ENCODE assay signal across 8 mouse cellular contexts in genomic region chr4:83486117-83486901, GRCm38 (mm10). TPM values are rescaled to one million over a fixed set of nuclear protein-coding genes. Genes with fewer than 3 reads are reported as not detected.
DNase-seq lines count a peak whose midpoint lies in the region; ATAC-seq lines count a peak whose summit lies in the region.

Psip1 (minus strand) TSS chr4:83486459.

- intact Hi-C loops in gastrocnemius, postnatal 14 days (cut with DNase I; ENCODE audit: low total_unique reads), result no loop called here
- intact Hi-C loops in left cerebral cortex, postnatal 10 days (cut with DNase I), result loop anchor here (5.0 kb wide), 1 partner anchor 81 kb away; no protein-coding TSS in a partner anchor

- peak; percentile 82 for ATAC-seq in inflammation-experienced regulatory T-cells, adult 6 months
- ATAC-seq in megakaryocyte-erythroid progenitor cell, adult 5-6 weeks (replicated peaks; ENCODE audit: low FRiP score, low TSS enrichment, poor library complexity, severe bottlenecking), result peak; percentile 90

- DNase-seq in adipocyte (ENCODE audit: low spot score), result peak; percentile 73
- DNase-seq in embryo, embryonic 10 days (ENCODE audit: low spot score), result peak; percentile 89
- peak; percentile 87 for DNase-seq in gastrocnemius, postnatal 14 days
- DNase-seq in left cerebral cortex, postnatal 10 days (ENCODE audit: extremely low spot score in 1 of 2, low spot score in 2 of 2), result peak; percentile 82 to 91
- DNase-seq in right cerebral cortex, postnatal 25 days, result peak; percentile 87
- peak; percentile 78 to 87 for DNase-seq in urinary bladder, postnatal 4 days (ENCODE audit: low spot score in 2 of 2)

RNA-seq across cellular contexts. Expression of gene Psip1, which starts in this region (rescaled TPM):
- 10 to 100 TPM; 18.7 to 22.9 TPM for total RNA-seq in gastrocnemius, postnatal 14 days (2021)
- polyA plus RNA-seq in inflammation-experienced regulatory T-cells, adult 6 months (2017; shearing (Covaris generic)), result 10 to 100 TPM; 64.5 to 71.5 (median 67.4) TPM
- 100 to 1,000 TPM; 218 to 224 TPM for total RNA-seq in left cerebral cortex, postnatal 10 days (2021)
- total RNA-seq in megakaryocyte-erythroid progenitor cell, adult 5-6 weeks (2014; fragmentation: Nextera tagmentation), result 189 and 197 TPM in 2 replicates
- total RNA-seq in megakaryocyte-erythroid progenitor cell, adult 5-6 weeks (2017), result 355 and 428 TPM in 2 replicates

Comparison
In these comparisons a context has a peak if more than half of its experiments do, and no peak if none do; other contexts are left out.
1. Peak in every context shown above with its lines: DNase-seq and ATAC-seq.
2. RNA of gene Psip1 (total RNA-seq): 189 to 428 TPM in megakaryocyte-erythroid progenitor cell, adult 5-6 weeks and 218 to 224 TPM in left cerebral cortex, postnatal 10 days; 18.7 to 22.9 TPM in gastrocnemius, postnatal 14 days; every median in the first group is over 4 times any median in the second.